Mouse (Mus musculus) left cerebral cortex, adult 18-20 months (tissue): ENCODE measurements at regions not wholly inside any gene's neighbourhood (a gene's known extent, or its start where the extent isn't known, plus 50 kb on each side); places are given as distances from the start of the nearest gene placed in this dataset.
"Not testable (repeated sequence)": the region's sequence is repeated elsewhere in the genome, so short reads cannot be mapped to it uniquely, and the experiment has no call there.

Experiments used
- DNase-seq, 2 experiments: peaks; one replicate each; pipeline ENCODE4 v3.0.0; 2021 to 2022; ENCODE audit warnings: low spot score in 2 of 2, mixed read lengths in 1 of 2

DNA sequence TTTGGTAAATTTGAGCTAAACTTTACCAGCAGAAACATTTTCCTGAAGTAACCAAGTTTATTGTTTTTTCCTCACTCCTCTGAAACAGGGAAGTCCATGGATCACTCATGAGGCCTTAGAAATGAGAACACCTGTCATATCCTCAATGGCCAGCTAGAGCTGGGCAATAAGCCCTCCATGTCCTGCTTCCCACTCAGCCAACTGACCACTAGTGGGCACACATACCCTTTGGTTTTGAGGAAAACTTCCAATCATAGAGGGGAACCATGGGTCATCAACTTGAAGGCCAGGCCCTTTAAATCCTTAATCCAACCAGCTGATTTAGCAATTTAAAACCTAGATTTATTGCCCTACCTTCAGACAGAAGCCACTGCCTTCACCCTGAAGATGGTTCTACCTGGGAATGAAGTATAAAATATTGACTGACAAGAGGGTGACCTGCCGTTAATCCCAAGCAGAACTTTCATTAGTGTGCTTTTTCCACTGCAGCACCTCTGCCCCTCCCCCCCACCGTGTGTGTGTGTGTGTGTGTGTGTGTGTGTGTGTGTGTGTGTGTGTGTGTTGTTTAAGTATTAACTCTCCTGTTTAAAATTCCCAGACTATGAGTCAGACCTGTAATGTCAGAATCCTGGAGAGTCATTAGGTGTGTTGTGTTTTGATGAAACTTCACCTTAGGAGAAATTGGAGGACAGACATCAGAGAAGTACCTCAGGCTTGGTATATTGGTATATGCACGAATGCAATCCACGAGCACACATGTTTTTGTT lies 312.3 kb downstream of the Hdgfl1 start:
- DNase-seq = no peak

DNA sequence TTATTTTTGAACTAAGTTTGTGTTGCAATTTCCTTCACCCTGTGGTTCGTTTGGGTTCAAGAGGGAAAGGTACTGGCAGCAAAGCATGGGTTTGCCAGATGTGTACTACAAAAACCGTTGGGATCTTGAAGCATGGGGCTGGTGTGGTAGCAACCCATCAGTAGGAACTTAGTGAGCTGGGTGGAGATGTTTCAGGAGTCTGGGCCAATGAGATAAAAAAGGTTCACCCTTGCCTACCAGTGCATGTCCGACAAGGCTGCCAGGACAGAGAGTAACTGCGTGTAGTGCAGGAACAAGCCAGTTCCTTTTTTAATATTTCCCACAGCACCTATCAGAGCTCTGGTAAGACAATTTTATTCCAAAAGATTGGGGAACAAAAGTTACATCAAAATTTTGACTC lies 343.3 kb downstream of the Hdgfl1 start:
- no peak for DNase-seq

- DNase-seq = no peak
Observed at GRCm38 (mm10) chr13:26424513-26424912, 345.5 kb downstream of the Hdgfl1 start.

- no peak for DNase-seq
Observed at GRCm38 (mm10) chr13:26405757-26406156, 364.2 kb downstream of the Hdgfl1 start.

GRCm38 (mm10) chr13:26404707-26405106 lies 365.3 kb downstream of the Hdgfl1 start:
- DNase-seq = no peak

DNA sequence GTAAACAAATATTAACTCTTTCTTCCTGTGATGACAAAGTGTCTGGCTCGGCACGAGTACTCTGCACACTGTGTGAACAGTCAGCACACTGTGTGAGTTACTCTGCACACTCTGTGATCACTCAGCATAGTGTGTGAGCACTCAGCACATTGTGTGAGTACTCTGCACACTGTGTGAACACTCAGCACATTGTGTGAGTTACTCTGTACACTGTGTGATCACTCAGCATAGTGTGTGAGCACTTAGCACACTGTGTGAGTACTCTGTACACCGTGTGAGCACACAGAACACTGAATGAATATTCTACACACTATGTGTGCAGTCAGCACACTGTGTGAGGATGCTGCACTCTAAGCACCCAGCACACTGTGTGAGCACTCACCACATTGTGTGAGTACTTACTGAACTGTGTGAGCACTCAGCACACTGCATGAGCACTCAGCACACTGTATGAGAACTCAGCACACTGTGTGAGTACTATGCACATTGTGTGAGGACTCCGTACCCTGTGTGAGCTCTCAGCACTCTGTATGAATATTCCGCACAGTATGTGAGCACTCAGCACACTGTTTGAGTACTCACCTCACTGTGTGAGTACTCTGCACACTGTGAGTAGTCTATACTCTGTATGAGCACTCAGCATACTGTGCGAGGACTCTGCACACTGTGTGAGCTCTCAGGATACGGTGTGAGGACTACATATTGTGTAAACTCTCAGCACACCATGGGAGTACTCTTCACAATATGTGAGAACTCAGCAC lies 381.9 kb downstream of the Hdgfl1 start:
- no peak for DNase-seq

GRCm38 (mm10) chr13:26382631-26383030 lies 387.3 kb downstream of the Hdgfl1 start:
- no peak for DNase-seq

DNA sequence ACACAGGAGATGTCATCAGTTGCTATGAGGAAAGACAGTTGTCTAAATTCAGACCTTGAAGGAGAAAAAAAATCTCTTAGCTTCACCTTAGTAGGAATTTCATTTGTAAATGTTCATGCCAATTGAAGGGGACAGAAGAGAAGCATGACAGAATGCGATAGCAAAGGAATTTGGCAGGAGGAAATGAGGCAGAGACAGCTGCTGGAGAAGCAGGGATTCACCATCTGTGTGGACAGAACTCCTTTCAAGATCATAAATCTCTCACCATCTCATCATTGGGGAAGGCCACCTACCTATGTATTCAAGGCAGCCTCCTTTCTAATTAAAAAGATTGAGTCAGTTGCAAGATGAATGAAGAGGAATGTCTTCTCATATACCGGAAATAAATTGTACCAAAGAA lies 387.8 kb downstream of the Hdgfl1 start:
- no peak for DNase-seq

GRCm38 (mm10) chr13:26375546-26375945 lies 394.4 kb downstream of the Hdgfl1 start:
- DNase-seq = no peak

DNA sequence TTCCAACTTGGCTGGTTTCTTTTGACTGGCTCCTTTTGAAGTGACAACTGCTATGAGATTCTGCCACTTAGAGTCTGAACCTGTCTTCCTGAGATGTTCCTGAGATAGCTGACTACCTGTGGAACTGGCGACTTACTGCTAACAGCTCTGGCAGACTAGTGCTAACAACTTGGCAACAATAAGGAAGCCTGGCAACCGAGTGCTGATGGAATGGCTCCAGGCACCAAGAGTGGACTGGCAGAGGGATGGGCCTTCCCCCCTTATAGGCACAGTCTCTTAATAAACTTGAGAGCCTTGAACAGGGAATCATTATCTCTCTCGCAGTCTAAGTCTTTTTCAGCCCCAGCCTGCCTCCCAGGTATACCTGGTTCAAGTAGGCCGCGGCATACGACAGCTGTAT lies 404.1 kb downstream of the Hdgfl1 start:
- not testable (repeated sequence) for DNase-seq

GRCm38 (mm10) chr13:26356341-26356740 lies 413.6 kb downstream of the Hdgfl1 start:
- no peak for DNase-seq

- DNase-seq = no peak
Observed at GRCm38 (mm10) chr13:26354421-26354820, 415.5 kb downstream of the Hdgfl1 start.

DNA sequence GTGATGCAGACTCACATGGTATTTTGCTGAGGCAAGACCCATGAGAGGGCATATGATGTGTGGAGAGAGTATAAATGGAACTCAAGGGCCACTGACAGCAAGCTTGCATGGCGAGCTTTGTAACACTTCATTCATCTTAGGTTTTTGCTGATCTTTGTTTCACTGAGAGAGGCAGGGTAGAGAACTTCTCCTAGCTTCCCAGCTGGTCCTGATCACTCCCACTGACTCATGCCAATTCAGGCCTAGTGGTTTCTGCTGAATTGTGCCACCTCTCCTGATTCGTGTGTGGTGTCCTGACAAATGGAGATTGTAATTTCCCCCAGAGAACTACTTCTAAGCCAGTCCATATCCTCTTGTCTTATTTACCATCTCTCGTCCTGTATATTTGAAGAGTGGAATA lies 419.5 kb downstream of the Hdgfl1 start:
- no peak for DNase-seq

DNA sequence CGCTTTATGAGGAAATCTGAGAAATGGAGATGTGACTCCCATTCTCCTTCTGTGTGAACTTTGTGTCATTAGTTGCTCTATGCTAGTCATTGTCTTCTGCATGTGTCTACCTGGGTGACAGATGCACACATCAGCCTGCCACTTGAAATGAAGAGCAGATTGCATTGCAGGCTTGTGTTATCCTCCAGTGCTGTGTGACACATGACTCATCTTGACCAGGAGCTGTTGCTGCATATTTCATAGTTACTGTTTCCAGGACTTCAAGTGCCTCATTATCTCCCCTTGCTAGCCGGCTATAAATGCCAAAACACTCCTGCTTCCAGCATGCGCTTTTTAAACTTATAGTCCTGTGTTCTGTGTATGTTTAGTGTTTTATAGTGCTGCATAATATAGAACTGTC lies 431.2 kb downstream of the Hdgfl1 start:
- no peak for DNase-seq

DNA sequence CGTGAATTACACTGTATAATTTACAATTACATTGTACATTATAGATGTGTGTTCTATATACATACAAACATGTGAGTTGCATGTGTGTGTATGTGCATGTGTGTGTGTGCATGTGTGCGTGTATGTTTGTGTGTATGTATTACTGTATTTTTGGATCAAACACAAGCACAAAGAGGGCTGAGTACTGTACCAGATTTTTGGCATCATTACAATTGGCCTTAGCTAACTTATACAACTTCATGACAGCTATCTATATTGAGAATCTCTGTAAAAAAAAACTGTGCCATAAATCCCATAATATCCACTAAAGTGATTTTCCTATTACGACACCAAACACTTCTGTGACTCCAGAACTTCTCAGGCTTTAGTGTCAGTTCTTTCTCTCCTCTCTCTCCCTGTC lies 444.9 kb downstream of the Hdgfl1 start:
- DNase-seq = no peak

- DNase-seq = no peak
Observed at GRCm38 (mm10) chr13:26324633-26325032, 445.3 kb downstream of the Hdgfl1 start.

DNA sequence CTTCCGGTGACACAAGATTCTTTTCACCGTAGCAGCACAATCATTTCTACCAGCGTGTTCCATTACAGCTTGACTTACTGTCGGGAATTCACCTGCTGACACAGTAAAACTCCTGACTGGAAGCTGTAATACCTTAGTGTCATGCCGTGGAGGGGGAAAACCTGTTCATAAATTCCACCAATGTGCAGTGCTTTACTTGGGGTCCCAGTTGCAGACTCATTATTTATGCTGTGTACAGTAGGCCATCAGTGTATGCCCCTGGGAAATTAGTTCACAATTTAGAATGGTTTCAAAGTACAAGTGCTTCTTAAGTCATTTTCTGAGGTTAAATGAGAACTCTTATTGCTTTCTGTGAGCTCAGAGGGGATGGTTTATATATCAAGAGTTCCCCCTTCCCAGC lies 451.4 kb downstream of the Hdgfl1 start:
- no peak for DNase-seq

- DNase-seq = no peak
Observed at GRCm38 (mm10) chr13:26312246-26313010, 457.5 kb downstream of the Hdgfl1 start.

DNA sequence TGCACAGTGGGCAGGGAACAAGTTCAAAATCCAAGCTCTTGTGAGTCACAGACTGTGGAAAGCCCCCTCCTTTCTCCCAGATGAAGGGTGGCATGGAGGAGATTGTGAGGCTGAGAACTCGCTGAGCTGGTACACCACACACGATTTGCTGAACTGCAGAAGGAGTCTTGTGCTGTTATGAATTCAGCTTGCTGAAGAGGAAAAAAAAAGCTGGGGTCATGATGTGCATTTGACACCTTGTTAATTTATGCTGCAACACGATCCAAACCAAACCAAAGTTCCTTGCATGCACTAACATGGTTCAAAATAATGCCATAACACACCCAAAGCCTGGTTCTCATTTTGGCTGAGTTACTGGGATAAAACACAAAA lies 485.9 kb downstream of the Hdgfl1 start:
- no peak for DNase-seq

GRCm38 (mm10) chr13:26283397-26284072 lies 486.4 kb downstream of the Hdgfl1 start:
- no peak for DNase-seq

GRCm38 (mm10) chr13:26282291-26282690 lies 487.7 kb downstream of the Hdgfl1 start:
- DNase-seq = peak in 1 of 2 experiments; percentile 8
